Mouse (Mus musculus): ENCODE data around the gene Thbd. TPM values are rescaled to one million over a fixed set of nuclear protein-coding genes. Genes with fewer than 3 reads are reported as not detected.

Thbd gene
- 0.18 TPM for total RNA-seq (2023)

GRCm38 (mm10) chr2:148407870-148408760 is at the start of gene Thbd:
TSS of gene Thbd (minus strand) at chr2:148408188.

GRCm38 (mm10) chr2:148443249-148443958 is 35.4 kb upstream of the Thbd start, which contains the start of gene Cd93:
TSS of gene Cd93 (minus strand) at chr2:148443563.

GRCm38 (mm10) chr2:148395131-148396051 is 12.6 kb downstream of the Thbd start, which contains the start of gene Sstr4:
TSS of gene Sstr4 (plus strand) at chr2:148395344.

Other genes with a start within 250 kb of the Thbd start
- not detected for gene Sstr4, start 12.8 kb downstream of the Thbd start, total RNA-seq (2023)
- gene Cd93, start 35.4 kb upstream of the Thbd start, total RNA-seq (2023), result 1.3 TPM